ENCODE assay signal across 8 mouse cellular contexts in the genomic region with DNA sequence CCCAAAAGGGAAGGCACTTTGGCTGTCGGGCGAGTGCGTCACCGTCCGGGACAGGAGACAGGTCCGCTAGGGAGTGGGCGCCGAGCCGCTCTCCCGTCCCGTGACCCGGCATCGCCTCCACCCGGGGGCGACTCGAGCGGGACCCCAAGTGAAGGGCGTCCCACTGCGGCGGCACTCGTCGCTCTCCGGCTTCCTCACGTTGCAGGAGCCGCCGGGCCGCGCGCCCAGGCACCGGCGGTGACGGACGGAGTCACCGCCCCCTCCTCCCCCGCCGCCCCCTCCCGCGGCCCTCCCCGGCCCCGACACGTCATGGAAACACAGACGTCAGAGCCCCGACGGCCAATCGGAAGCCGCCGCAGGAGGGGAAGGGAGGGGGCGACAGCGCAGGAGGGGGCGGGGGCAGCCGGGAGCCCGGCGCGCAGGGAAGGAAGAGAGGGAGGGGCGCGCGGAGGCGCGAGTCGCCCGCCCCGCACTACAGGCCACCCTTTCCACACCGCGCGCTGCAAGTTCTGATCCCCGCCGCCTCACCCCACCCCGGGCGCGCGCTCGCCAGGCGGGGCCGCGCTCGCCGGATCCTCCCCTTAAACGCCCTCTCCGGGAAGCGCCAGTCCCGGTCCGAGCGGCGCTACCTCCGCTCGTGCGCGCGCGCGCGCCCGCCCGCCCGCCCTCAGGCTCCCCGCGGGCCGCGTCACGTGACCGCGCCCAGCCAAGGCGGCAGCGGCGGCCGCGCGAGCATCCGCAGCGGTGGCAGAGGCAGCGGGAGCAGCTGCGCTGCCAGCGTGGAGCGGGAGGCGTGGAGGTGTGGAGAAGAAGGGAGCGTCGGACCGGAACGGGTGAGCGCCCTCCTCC. TPM values are rescaled to one million over a fixed set of nuclear protein-coding genes. Genes with fewer than 3 reads are reported as not detected.
DNase-seq lines count a peak whose midpoint lies in the region; ATAC-seq and TF ChIP-seq lines count a peak whose summit lies in the region.

Gene Atp2b1, plus strand, starts transcription at position 446 of the 849 bp plus-strand sequence.

- peak within 1 kb of the TSS; percentile 87 for H3K9ac ChIP-seq in hindbrain, postnatal 0 days (replicated peaks; ENCODE audit: low read length)

- 0 out of 2 replicates have a peak, but pooled peaks have one; percentile 7 for TF ChIP-seq CTCF in gastrocnemius, adult 2 months (IDR thresholded peaks at IDR 0.05)
- TF ChIP-seq CTCF in hindbrain, postnatal 0 days (IDR thresholded peaks at IDR 0.05; ENCODE audit: low read depth): peak; percentile 25; the same call in 1 of the 2 replicates
- no peak; the same call in 1 of the 2 replicates for TF ChIP-seq CTCF in left cerebral cortex, adult 2 months (IDR thresholded peaks at IDR 0.05)

- peak; percentile 96 for ATAC-seq in hindbrain, postnatal 0 days
- ATAC-seq in megakaryocyte, adult 5-6 weeks (ENCODE audit: poor library complexity, severe bottlenecking): peak; percentile 74

- no peaks in the 10 kb centered on the region for H3K27me3 ChIP-seq in hindbrain, postnatal 0 days (ENCODE audit: insufficient read depth, low read length)

- H3K27ac ChIP-seq in gastrocnemius, adult 2 months: peak within 1 kb of the TSS; percentile 100
- peak within 1 kb of the TSS; percentile 96 for H3K27ac ChIP-seq in hindbrain, postnatal 0 days
- peak within 1 kb of the TSS; percentile 100 for H3K27ac ChIP-seq in left cerebral cortex, adult 2 months

- DNase-seq in WW6 (ENCODE audit: low read depth, low spot score): peak; percentile 74
- peak; percentile 87 to 93 for DNase-seq in cerebellum, postnatal 4 days (ENCODE audit: low spot score in 2 of 2)
- peak; percentile 98 for DNase-seq in gastrocnemius, adult 2 months
- peak; percentile 97 for DNase-seq in hindbrain, postnatal 0 days (ENCODE audit: low spot score)
- peak; percentile 90 to 94 for DNase-seq in left cerebral cortex, adult 2 months (ENCODE audit: extremely low spot score in 1 of 2, low spot score in 2 of 2)
- DNase-seq in right cerebral cortex, adult 2 months (ENCODE audit: low spot score in 2 of 2): peak; percentile 86 to 89
- DNase-seq in urinary bladder, postnatal 14 days (ENCODE audit: low spot score): peak; percentile 94

- intact Hi-C loops in gastrocnemius, adult 2 months (cut with DNase I): loop anchor here (5.0 to 10.0 kb wide), 3 partner anchors 62 to 419 kb away; partner anchors contain the start of genes Galnt4 and Poc1b
- intact Hi-C loops in left cerebral cortex, adult 2 months (cut with DNase I): loop anchor here (1.0 to 5.0 kb wide), 8 partner anchors 107 to 1202 kb away; no protein-coding TSS in a partner anchor

- peak within 1 kb of the TSS; percentile 81 for H3K4me3 ChIP-seq in gastrocnemius, adult 2 months
- peak within 1 kb of the TSS; percentile 56 for H3K4me3 ChIP-seq in hindbrain, postnatal 0 days (ENCODE audit: low read length)
- peak within 1 kb of the TSS; percentile 100 for H3K4me3 ChIP-seq in left cerebral cortex, adult 2 months

- 0 out of 2 replicates have a peak, but pooled peaks cover 4% of the 10 kb centered on the region for H3K4me1 ChIP-seq in hindbrain, postnatal 0 days (ENCODE audit: insufficient read depth, low read length)

- no peaks in the 10 kb centered on the region for H3K36me3 ChIP-seq in hindbrain, postnatal 0 days (ENCODE audit: insufficient read depth, low read length)

- H3K4me2 ChIP-seq in hindbrain, postnatal 0 days (ENCODE audit: low read depth, low read length): peak within 1 kb of the TSS; percentile 66

- under 1% methylated on average over 52 of the region's 120 CpGs for WGBS in hindbrain, postnatal 0 days

- H3K9me3 ChIP-seq in hindbrain, postnatal 0 days (ENCODE audit: low read length): no peaks in the 10 kb centered on the region

RNA-seq across cellular contexts. Expression of gene Atp2b1, which starts in this region (rescaled TPM):
- 10 to 100 TPM; 74.7 to 79.0 TPM for total RNA-seq in gastrocnemius, adult 2 months (2021)
- 152 and 154 TPM in 2 replicates for total RNA-seq in hindbrain, postnatal 0 days (2014; rRNA removed)
- 336 and 338 TPM in 2 replicates for polyA plus RNA-seq in hindbrain, postnatal 0 days (2015; fragmentation: Nextera tagmentation; extraction: Ambion mirVana)
- 100 to 1,000 TPM; 686 to 742 TPM for total RNA-seq in left cerebral cortex, adult 2 months (2021)
- 81.2 and 94.2 TPM in 2 replicates for total RNA-seq in megakaryocyte, adult 5-6 weeks (2015)
- total RNA-seq in megakaryocyte, adult 5-6 weeks (2017): 118 and 132 TPM in 2 replicates

Comparison
In these comparisons a context has a peak if more than half of its experiments do, and no peak if none do; other contexts are left out.
1. Peak in every context shown above with its lines: DNase-seq, ATAC-seq, H3K4me3 ChIP-seq and H3K27ac ChIP-seq.